Mouse (Mus musculus) cerebellum, adult 11 months (tissue): ENCODE data around the gene Ccdc141.

ENCODE experiments used
- DNase-seq: peaks from one replicate; pipeline ENCODE4 v3.0.0; 2022

The Ccdc141 gene

DNA sequence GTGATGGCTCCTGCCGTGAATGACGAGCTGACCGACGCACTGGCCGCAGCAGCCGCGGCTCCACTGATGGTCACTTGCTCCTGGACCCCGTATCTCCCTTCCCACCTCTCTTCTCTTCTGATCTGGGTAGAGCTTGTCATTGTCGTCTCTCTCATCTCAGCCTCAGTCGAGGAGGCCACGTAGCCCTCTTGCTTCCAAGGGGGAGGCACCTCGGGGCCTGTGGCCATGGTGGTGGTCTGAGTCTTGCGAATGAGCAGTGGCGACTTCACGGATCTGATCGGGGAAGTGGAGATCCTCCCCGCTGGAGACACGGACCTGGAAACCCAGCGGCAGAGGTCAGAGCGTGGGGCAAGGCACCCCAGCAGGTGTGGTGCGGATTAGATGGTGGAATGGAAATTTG, 200.8 kb downstream of the Ccdc141 start:
- no peak for DNase-seq

DNA sequence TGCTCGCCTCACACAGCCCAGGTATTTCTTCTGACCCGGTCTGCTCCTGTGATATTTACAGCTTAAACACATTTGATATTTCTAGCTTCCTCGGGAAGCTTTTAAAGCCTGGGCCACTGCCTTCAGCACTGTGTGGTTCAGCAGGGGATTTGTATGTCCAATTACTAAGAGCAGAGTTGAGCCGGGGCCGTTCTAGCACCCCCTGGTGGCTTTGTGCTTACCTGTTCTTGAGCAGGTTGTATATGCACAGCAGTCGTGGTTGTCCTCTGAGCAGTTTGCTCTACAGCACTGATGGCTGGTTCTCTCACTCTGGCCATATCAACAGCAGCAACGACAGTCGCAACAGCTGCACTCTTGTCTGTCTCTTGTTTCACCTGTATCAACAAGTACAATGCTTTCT, 201.5 kb downstream of the Ccdc141 start:
- DNase-seq, result peak; percentile 55

DNA sequence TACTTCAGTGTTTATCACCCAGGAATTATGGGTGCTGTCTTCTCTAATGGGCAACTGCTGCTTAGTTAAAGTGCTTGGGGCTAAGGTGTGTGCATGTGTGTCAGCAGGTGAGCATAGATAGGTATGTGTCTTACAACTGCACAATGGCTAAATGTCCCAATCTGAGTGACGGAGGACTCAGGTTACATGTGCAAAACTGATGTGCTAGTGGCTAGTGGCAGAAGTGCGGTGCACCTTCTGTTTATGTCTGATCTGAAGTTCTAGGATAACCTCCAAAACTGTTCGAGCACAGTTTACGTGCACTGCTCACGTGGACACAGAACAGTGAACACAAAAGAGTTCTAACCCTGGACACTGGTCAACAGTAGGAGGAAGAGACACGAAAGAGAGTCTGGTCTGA, 203.9 kb downstream of the Ccdc141 start:
- no peak for DNase-seq

DNA sequence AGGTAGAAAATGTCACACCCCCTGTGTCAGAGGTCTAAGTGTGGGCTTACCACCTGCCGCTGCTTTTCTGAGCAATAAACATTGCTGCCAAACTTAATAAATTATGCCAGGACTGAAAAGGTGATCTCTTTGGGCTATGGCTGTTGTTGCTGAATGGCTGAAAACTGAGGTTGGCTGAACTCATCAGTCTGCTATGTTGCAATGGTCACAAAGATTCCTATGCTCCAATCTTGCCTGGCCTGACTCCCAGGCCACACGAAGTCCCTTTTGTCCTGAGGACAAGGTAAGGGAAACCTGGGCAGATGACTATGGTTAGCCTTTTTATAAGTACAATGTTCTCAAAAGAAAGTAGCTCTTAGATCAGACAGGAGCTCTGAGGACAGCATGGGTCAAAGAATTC, 204.4 kb downstream of the Ccdc141 start:
- DNase-seq, result no peak

DNA sequence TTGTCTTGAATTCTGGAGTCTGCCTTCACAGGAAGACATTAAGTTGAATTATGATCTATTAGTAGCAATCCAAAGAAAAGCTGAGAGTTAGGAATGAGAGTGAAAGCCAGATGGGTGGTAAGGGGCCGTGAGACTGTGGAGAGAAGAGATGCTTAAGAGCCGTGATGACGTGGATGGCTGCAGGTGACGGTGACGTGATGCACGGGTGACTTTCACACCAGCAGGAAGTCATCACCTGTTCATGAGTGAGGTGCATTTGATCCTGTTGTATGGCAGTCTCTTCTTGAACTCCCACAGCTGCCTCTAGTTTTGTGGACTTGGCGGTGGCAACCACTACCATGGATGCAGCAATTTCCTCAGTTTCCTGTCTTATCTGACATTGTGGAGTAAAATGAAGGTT, 204.9 kb downstream of the Ccdc141 start:
- DNase-seq, result no peak

DNA sequence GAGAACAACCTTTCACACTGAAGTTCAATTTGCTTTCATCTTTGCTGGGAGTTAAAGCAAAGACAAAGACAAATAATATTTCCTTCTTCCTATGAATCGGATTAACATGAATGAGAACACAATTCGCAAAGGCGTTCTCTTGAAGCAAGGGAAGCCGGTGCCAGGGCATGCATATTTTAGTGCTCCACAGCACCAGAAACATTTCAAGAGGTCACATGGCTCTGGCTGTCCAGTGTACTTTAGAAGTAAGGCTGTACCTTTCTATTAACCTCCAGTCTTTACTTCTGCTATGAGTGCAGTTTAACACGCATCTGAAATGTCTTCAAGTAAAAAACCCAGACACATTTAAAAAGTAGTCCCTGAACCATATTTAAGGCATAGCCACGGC, 208.4 kb downstream of the Ccdc141 start:
- DNase-seq, result no peak

DNA sequence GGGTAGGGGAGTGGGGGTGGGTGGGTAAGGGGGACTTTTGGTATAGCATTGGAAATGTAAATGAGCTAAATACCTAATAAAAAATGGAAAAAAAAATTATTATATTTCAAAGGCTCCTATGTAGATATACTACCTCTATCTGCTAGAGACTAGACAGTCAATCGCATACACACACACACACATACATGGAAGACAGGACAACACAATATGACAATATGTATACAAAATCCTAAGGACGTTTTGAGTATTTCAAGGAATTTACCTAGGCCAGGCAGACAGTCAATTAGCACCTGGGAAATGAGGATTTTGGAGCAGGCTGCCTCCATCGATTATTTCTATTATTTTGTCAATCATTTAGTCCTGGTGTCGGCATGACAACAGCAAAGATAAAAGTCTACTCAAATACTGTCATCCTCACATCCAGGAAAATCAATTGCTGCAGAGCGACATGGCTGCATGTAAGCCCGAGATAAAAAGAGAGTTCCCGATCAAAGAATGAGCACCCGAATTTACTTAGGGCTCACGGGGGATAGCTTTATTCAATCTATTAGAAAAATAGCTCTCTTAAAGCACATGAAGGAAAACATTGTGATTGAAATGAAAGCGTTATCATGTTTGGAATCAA, 208.9 kb downstream of the Ccdc141 start:
- DNase-seq, result no peak
